Mouse (Mus musculus) liver, embryonic 16.5 days (tissue): ENCODE data around the gene Acss1. TPM values are rescaled to one million over a fixed set of nuclear protein-coding genes. Genes with fewer than 3 reads are reported as not detected.
A peak's percentile ranks its signal among the peaks of the same experiment; 100 is the strongest.

ENCODE experiments used
- ATAC-seq: fragments of 200-750 bp; cut with Nextera tagmentation; 2 replicates; pipeline ENCODE4 v1.8.0; 2017; ENCODE audit warnings: low read depth, mild to moderate bottlenecking, moderate number of reproducible peaks, moderate library complexity
- H3K27ac ChIP-seq: fragments of 300-500 bp; sonication (generic); 2 replicates; pipeline ENCODE4 v1.5.1; 2014; ENCODE audit warnings: mild to moderate bottlenecking, low read length
- H3K27me3 ChIP-seq: fragments of 300-500 bp; sonication (generic); 2 replicates; pipeline ENCODE4 v1.6.1; 2014; ENCODE audit warnings: low read depth, low read length, mixed read lengths; ENCODE audit not compliant: control insufficient read depth, insufficient read depth
- H3K36me3 ChIP-seq: fragments of 300-500 bp; sonication (generic); 2 replicates; pipeline ENCODE4 v1.6.1; 2014; ENCODE audit warnings: mild to moderate bottlenecking; ENCODE audit not compliant: control insufficient read depth, insufficient read depth
- H3K4me1 ChIP-seq: fragments of 300-500 bp; sonication (generic); 2 replicates; pipeline ENCODE4 v1.6.1; 2014; ENCODE audit warnings: low read depth, low read length, mixed read lengths; ENCODE audit not compliant: control insufficient read depth
- H3K4me2 ChIP-seq: fragments of 300-500 bp; sonication (generic); 2 replicates; pipeline ENCODE4 v1.6.1; 2014; ENCODE audit warnings: low read depth, low read length, mixed read lengths
- H3K4me3 ChIP-seq: fragments of 300-500 bp; sonication (generic); 2 replicates; pipeline ENCODE4 v1.5.1; 2014; ENCODE audit warnings: low read depth, mild to moderate bottlenecking, low read length
- H3K9ac ChIP-seq: fragments of 300-500 bp; sonication (generic); 2 replicates; pipeline ENCODE4 v1.6.1; 2014; ENCODE audit warnings: low read depth, low read length
- H3K9me3 ChIP-seq: fragments of 300-500 bp; sonication (generic); replicated peaks from 2 replicates; pipeline ENCODE4 v1.6.1; 2016; ENCODE audit warnings: low read length; ENCODE audit not compliant: control insufficient read depth
- WGBS: fragments of 180-500 bp; shearing (Covaris S2); extraction: QIAGEN DNeasy Blood & Tissue Kit; methylation state at CpG from one replicate; pipeline ENCODE4 v1.1.7; 2014; ENCODE audit not compliant: insufficient replicate concordance; 5-methylcytosine and 5-hydroxymethylcytosine counted together
- polyA plus RNA-seq: library from polyadenylated mRNA; unstranded; fragments of >200 nt; fragmentation: Nextera tagmentation; extraction: Ambion mirVana; gene quantifications from 2 replicates; pipeline ENCODE4 v1.2.1, GENCODE M21; 2015

Acss1 gene
- 49.9 and 56.3 TPM in 2 replicates for polyA plus RNA-seq

DNA sequence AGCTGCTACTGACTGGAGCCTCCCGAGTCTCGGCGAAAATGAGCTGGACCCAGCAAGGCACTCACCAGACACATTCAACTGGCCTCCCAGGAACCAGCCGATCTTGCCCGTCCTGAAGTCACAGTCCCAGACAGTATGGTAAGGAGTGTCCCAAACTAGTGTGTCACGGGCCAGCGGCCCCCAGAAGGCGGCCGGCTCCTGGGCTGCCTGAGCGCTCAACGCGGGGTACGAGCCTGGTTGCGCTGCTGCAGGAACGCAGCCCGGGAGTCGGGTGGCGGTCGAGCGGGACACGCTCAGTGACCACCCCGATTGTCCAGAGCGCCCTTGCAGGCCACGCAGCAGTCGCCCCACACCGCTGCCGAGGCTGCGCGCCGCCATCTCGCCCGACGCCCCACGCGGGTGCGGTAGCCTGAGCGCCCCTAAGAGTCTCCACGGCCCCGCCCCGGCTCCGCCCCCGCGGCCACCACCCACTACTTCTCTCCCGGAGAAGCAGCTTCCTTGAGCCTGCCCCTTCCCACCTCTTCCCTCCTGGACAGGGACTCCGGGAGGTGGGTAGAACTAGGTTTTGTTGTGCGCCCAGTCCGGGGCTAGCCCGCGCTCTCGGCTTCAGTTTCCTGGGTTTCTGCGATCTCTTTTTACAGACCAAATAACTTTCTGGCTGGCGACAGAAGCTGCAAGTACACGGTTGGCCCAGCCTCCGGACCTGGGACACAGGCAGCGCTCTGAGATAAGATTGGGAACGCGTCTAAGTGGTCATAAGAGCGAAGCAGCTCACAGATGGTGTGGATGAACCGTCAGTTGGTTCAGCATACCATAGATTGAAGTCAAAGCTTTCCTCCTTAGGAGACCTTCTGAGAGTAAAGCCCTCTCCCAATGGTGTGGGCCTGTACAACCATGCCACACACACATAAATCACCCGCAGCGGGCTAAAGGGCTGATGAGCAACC lies at the start of gene Acss1:
Gene Acss1 (minus strand): TSS at position 681 of the 947 bp plus-strand sequence.
- H3K9ac ChIP-seq, result peak within 1 kb of the TSS; percentile 88
- WGBS, result under 1% methylated on average over 61 of the region's 61 CpGs
- ATAC-seq, result peak; percentile 72
- H3K9me3 ChIP-seq, result no peaks in the 10 kb centered on the region
- H3K27ac ChIP-seq, result peak within 1 kb of the TSS; percentile 93
- H3K4me2 ChIP-seq, result peak within 1 kb of the TSS; percentile 92
- H3K27me3 ChIP-seq, result no peaks in the 10 kb centered on the region
- peaks cover 65% of the 10 kb centered on the region for H3K4me1 ChIP-seq
- H3K4me3 ChIP-seq, result peak within 1 kb of the TSS; percentile 90
- no peaks in the 10 kb centered on the region for H3K36me3 ChIP-seq

- H3K9ac ChIP-seq, result no peak overlapping the region
- WGBS, result 63% methylated on average over 4 of the region's 4 CpGs
- no peaks in the 10 kb centered on the region for H3K36me3 ChIP-seq
- H3K9me3 ChIP-seq, result no peaks in the 10 kb centered on the region
- no peak overlapping the region for H3K27ac ChIP-seq
- H3K4me3 ChIP-seq, result no peak overlapping the region
- no peaks in the 10 kb centered on the region for H3K4me1 ChIP-seq
- no peak for ATAC-seq
- no peaks in the 10 kb centered on the region for H3K27me3 ChIP-seq
- no peak overlapping the region for H3K4me2 ChIP-seq
These were observed 43.9 kb upstream of the Acss1 start for GRCm38 (mm10) chr2:150712167-150712674.

DNA sequence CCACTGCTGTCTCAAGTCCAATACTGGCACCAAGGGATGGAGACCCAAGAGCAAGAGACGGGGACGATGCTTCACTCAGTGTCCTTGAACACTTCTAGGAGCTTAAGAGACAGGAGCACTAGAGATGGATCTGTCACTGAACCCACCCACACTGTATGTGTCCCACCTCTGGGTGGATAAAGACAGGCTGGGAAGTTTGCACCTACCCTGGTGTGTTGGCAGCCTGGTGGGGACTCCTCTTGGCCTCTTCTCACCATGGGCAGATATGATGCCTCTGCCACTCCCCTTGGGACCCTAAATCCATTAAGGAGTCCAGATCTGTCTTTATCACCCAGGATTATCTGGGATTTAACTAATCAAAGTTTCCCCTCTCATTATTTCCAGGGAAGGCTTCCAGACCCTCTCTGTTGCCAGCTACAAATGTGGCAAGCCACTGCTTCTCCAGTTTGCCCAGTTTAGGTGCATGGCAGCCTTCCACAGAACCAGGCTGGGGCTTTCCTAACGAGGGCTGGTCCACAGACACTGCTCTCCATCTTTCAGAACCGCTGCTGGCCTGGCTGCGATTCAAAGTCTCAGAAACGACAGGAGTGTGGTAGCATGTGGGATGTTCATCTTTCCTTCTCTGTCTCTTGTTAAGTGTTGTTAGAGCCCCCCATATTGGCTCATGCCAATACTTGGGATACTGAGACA lies 23.3 kb upstream of the Acss1 start:
- H3K4me2 ChIP-seq, result no peak overlapping the region
- H3K27me3 ChIP-seq, result peaks cover 46% of the 10 kb centered on the region
- no peaks in the 10 kb centered on the region for H3K36me3 ChIP-seq
- no peaks in the 10 kb centered on the region for H3K9me3 ChIP-seq
- WGBS, result 53% methylated on average over 6 of the region's 6 CpGs
- H3K27ac ChIP-seq, result no peak overlapping the region
- no peak overlapping the region for H3K4me3 ChIP-seq
- H3K9ac ChIP-seq, result no peak overlapping the region
- H3K4me1 ChIP-seq, result no peaks in the 10 kb centered on the region
- ATAC-seq, result no peak

GRCm38 (mm10) chr2:150690216-150690615 lies 21.9 kb upstream of the Acss1 start:
- Histone ChIP-seq H3K4me2 (no peak overlapping the region), H3K36me3 (no peaks in the 10 kb centered on the region), H3K27me3 (peaks cover 50% of the 10 kb centered on the region), H3K9me3 (no peaks in the 10 kb centered on the region), H3K4me3 (no peak overlapping the region), H3K4me1 (no peaks in the 10 kb centered on the region), H3K9ac (no peak overlapping the region), H3K27ac (no peak overlapping the region)
- no peak for ATAC-seq
- 7% methylated on average over 11 of the region's 11 CpGs for WGBS

DNA sequence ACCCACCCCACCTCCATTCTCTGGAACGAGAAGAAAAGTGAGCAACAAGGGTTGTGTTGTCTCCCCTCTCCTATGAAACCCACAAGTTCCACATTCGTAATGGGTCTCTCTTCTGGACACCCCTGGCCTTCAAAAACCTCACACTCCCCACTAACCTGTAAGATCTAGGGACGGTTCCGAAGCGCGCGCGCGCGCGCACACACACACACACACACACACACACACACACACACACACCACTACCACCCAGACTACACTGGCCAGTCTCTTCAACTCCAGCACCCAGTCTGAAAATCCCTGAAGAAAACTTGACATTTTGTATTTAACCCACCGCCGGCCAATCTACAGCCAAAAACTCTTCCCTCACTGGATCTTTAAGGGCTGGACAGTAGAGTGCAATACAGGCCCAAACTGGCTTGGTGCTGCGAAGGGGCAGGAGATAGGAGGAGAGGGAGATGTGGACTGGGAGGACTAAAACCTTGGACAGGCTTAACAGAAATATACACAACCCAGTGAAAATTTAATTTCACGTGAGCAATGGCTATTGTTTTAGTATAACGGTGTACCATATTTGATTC lies 21.0 kb upstream of the Acss1 start, which contains the start of gene Vsx1:
Gene Vsx1 (minus strand): TSS at position 138 of the 578 bp plus-strand sequence.
- H3K27ac ChIP-seq, result no peak within 1 kb of the TSS
- H3K27me3 ChIP-seq, result peaks cover 50% of the 10 kb centered on the region
- no peak for ATAC-seq
- peak within 1 kb of the TSS; percentile 15; the same call in 1 of the 2 replicates for H3K4me2 ChIP-seq
- H3K4me1 ChIP-seq, result no peaks in the 10 kb centered on the region
- no peaks in the 10 kb centered on the region for H3K36me3 ChIP-seq
- H3K9ac ChIP-seq, result no peak within 1 kb of the TSS
- no peak within 1 kb of the TSS; the same call in 1 of the 2 replicates for H3K4me3 ChIP-seq
- 40% methylated on average over 16 of the region's 16 CpGs for WGBS
- H3K9me3 ChIP-seq, result no peaks in the 10 kb centered on the region

- Histone ChIP-seq H3K9ac (no peak overlapping the region), H3K4me1 (no peaks in the 10 kb centered on the region), H3K27ac (no peak overlapping the region), H3K4me3 (no peak overlapping the region; the same call in 1 of the 2 replicates), H3K27me3 (peaks cover 50% of the 10 kb centered on the region), H3K36me3 (no peaks in the 10 kb centered on the region), H3K4me2 (peak overlapping the region; percentile 15; the same call in 1 of the 2 replicates), H3K9me3 (no peaks in the 10 kb centered on the region)
- WGBS, result 1% methylated on average over 44 of the region's 44 CpGs
- ATAC-seq, result no peak
These were observed 20.4 kb upstream of the Acss1 start for GRCm38 (mm10) chr2:150688541-150689186.

GRCm38 (mm10) chr2:150687871-150688540 lies 19.7 kb upstream of the Acss1 start:
- Histone ChIP-seq H3K36me3 (no peaks in the 10 kb centered on the region), H3K4me3 (no peak overlapping the region), H3K4me2 (peak overlapping the region; percentile 15; the same call in 1 of the 2 replicates), H3K9me3 (no peaks in the 10 kb centered on the region), H3K9ac (no peak overlapping the region), H3K27ac (no peak overlapping the region), H3K27me3 (peaks cover 50% of the 10 kb centered on the region), H3K4me1 (no peaks in the 10 kb centered on the region)
- no peak for ATAC-seq
- WGBS, result 4% methylated on average over 23 of the region's 23 CpGs

DNA sequence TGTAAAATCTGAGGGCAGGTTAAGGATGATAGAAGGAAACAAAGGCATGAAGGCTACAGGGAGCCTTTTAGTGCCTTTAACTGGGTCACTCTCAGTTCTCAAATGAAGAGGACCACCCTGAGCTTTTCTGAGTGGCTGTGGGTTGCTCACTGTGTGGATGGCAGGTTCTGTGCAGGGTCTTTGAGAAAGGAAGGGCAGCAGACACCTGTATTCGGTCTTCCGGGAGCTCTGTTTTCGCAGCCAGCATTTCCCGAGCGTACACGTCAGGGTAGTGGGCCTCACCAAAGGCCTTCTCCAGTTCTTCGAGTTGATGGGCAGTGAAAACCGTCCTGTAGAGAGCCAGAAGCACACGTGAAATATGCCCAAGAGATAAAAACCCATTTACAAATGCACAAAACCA lies 17.1 kb upstream of the Acss1 start:
- Histone ChIP-seq H3K27ac (no peak overlapping the region), H3K4me2 (no peak overlapping the region), H3K36me3 (no peaks in the 10 kb centered on the region), H3K27me3 (peaks cover 37% of the 10 kb centered on the region), H3K9me3 (no peaks in the 10 kb centered on the region), H3K4me1 (peaks cover 2% of the 10 kb centered on the region; the same call in 1 of the 2 replicates), H3K9ac (no peak overlapping the region), H3K4me3 (no peak overlapping the region)
- ATAC-seq, result no peak
- 72% methylated on average over 9 of the region's 9 CpGs for WGBS
